Mouse (Mus musculus): ENCODE results near the gene Cd248. TPM values are rescaled to one million over a fixed set of nuclear protein-coding genes. Genes with fewer than 3 reads are reported as not detected.
"Not testable (repeated sequence)": the region's sequence is repeated elsewhere in the genome, so short reads cannot be mapped to it uniquely, and the experiment has no call there.

The Cd248 gene
- polyA plus RNA-seq, 1 experiment from 2014 or later, result 24.2 TPM

GRCm38 (mm10) chr19:5082005-5082404 is 14.1 kb downstream of the Cd248 start:
- no peak overlapping the region for H3K27ac ChIP-seq (ENCODE audit: low read depth, low read length)
- whole genome bisulfite sequencing (ENCODE audit: insufficient replicate concordance), result 54% methylated on average over 18 of the region's 18 CpGs
- H3K36me3 ChIP-seq (ENCODE audit: control insufficient read depth, insufficient read depth, low read length), result no peaks in the 10 kb centered on the region
- H3K4me1 ChIP-seq (ENCODE audit: control insufficient read depth, insufficient read depth, low read length), result peaks cover 7% of the 10 kb centered on the region
- ATAC-seq (replicated peaks; ENCODE audit: insufficient number of reproducible peaks, low FRiP score, low TSS enrichment), result no peak
- no peak overlapping the region for H3K4me3 ChIP-seq (ENCODE audit: low read depth, low read length)
- H3K4me2 ChIP-seq, result no peak overlapping the region
- peaks cover 68% of the 10 kb centered on the region for H3K27me3 ChIP-seq (ENCODE audit: control insufficient read depth, insufficient read depth, low read length)
- H3K9me3 ChIP-seq (replicated peaks; ENCODE audit: control insufficient read depth, low read length), result no peaks in the 10 kb centered on the region
- no peak overlapping the region for H3K9ac ChIP-seq (ENCODE audit: low read depth, low read length)

- Histone ChIP-seq H3K9ac (ENCODE audit: low read depth, low read length) (no peak overlapping the region), H3K36me3 (ENCODE audit: control insufficient read depth, insufficient read depth, low read length) (no peaks in the 10 kb centered on the region), H3K27me3 (ENCODE audit: control insufficient read depth, insufficient read depth, low read length) (peaks cover 68% of the 10 kb centered on the region), H3K27ac (ENCODE audit: low read depth, low read length) (no peak overlapping the region), H3K4me3 (ENCODE audit: low read depth, low read length) (no peak overlapping the region), H3K9me3 (replicated peaks; ENCODE audit: control insufficient read depth, low read length) (no peaks in the 10 kb centered on the region), H3K4me1 (ENCODE audit: control insufficient read depth, insufficient read depth, low read length) (peaks cover 10% of the 10 kb centered on the region), H3K4me2 (no peak overlapping the region)
- ATAC-seq (replicated peaks; ENCODE audit: insufficient number of reproducible peaks, low FRiP score, low TSS enrichment), result no peak
- 54% methylated on average over 24 of the region's 24 CpGs for WGBS (ENCODE audit: insufficient replicate concordance)
Measured at GRCm38 (mm10) chr19:5082596-5082995, 14.7 kb downstream of the Cd248 start.

- peak overlapping the region; percentile 50 for H3K4me3 ChIP-seq (ENCODE audit: low read depth, low read length)
Measured at GRCm38 (mm10) chr19:5083961-5084833, 16.3 kb downstream of the Cd248 start.

GRCm38 (mm10) chr19:5084834-5085144 is 16.9 kb downstream of the Cd248 start:
- WGBS (ENCODE audit: insufficient replicate concordance), result 3% methylated on average over 12 of the region's 15 CpGs
- peak overlapping the region; percentile 50 for H3K4me3 ChIP-seq (ENCODE audit: low read depth, low read length)
- peaks cover 67% of the 10 kb centered on the region for H3K27me3 ChIP-seq (ENCODE audit: control insufficient read depth, insufficient read depth, low read length)
- H3K9me3 ChIP-seq (replicated peaks; ENCODE audit: control insufficient read depth, low read length), result no peaks in the 10 kb centered on the region
- no peak overlapping the region for H3K9ac ChIP-seq (ENCODE audit: low read depth, low read length)
- ATAC-seq (replicated peaks; ENCODE audit: insufficient number of reproducible peaks, low FRiP score, low TSS enrichment), result no peak
- no peak overlapping the region for H3K27ac ChIP-seq (ENCODE audit: low read depth, low read length)
- peak overlapping the region; percentile 80 for H3K4me2 ChIP-seq
- peaks cover 18% of the 10 kb centered on the region for H3K4me1 ChIP-seq (ENCODE audit: control insufficient read depth, insufficient read depth, low read length)
- H3K36me3 ChIP-seq (ENCODE audit: control insufficient read depth, insufficient read depth, low read length), result 0 out of 2 replicates have a peak, but pooled peaks cover under 1% of the 10 kb centered on the region

More at GRCm38 (mm10) chr19:5083961-5084833, 16.3 kb downstream of the Cd248 start:
- peaks cover 68% of the 10 kb centered on the region for H3K27me3 ChIP-seq (ENCODE audit: control insufficient read depth, insufficient read depth, low read length)
- H3K27ac ChIP-seq (ENCODE audit: low read depth, low read length), result no peak overlapping the region
- WGBS (ENCODE audit: insufficient replicate concordance), result 54% methylated on average over 3 of the region's 3 CpGs
- H3K9me3 ChIP-seq (replicated peaks; ENCODE audit: control insufficient read depth, low read length), result no peaks in the 10 kb centered on the region
- H3K4me1 ChIP-seq (ENCODE audit: control insufficient read depth, insufficient read depth, low read length), result peaks cover 15% of the 10 kb centered on the region
- ATAC-seq (replicated peaks; ENCODE audit: insufficient number of reproducible peaks, low FRiP score, low TSS enrichment), result no peak
- H3K4me2 ChIP-seq, result peak overlapping the region; percentile 80
- H3K9ac ChIP-seq (ENCODE audit: low read depth, low read length), result no peak overlapping the region
- H3K36me3 ChIP-seq (ENCODE audit: control insufficient read depth, insufficient read depth, low read length), result no peaks in the 10 kb centered on the region

- peak within 1 kb of the TSS; percentile 80 for H3K4me2 ChIP-seq
- H3K9me3 ChIP-seq (replicated peaks; ENCODE audit: control insufficient read depth, low read length), result no peaks in the 10 kb centered on the region
- under 1% methylated on average over 56 of the region's 69 CpGs for WGBS (ENCODE audit: insufficient replicate concordance)
- H3K27ac ChIP-seq (ENCODE audit: low read depth, low read length), result no peak within 1 kb of the TSS
- peak within 1 kb of the TSS; percentile 50 for H3K4me3 ChIP-seq (ENCODE audit: low read depth, low read length)
- peak within 1 kb of the TSS; percentile 11; the same call in 1 of the 2 replicates for H3K9ac ChIP-seq (ENCODE audit: low read depth, low read length)
- no peak for ATAC-seq (replicated peaks; ENCODE audit: insufficient number of reproducible peaks, low FRiP score, low TSS enrichment)
- peaks cover 18% of the 10 kb centered on the region for H3K4me1 ChIP-seq (ENCODE audit: control insufficient read depth, insufficient read depth, low read length)
- 0 out of 2 replicates have a peak, but pooled peaks cover 2% of the 10 kb centered on the region for H3K36me3 ChIP-seq (ENCODE audit: control insufficient read depth, insufficient read depth, low read length)
- H3K27me3 ChIP-seq (ENCODE audit: control insufficient read depth, insufficient read depth, low read length), result peaks cover 62% of the 10 kb centered on the region
Measured at GRCm38 (mm10) chr19:5085145-5085863, 17.4 kb downstream of the Cd248 start, which contains the start of gene Tmem151a. Gene Tmem151a (minus strand): TSS chr19:5085531.

- not testable (repeated sequence) for H3K27ac ChIP-seq (ENCODE audit: low read depth, low read length); ATAC-seq (replicated peaks; ENCODE audit: insufficient number of reproducible peaks, low FRiP score, low TSS enrichment); H3K4me3 ChIP-seq (ENCODE audit: low read depth, low read length); H3K4me2 ChIP-seq; H3K36me3 ChIP-seq (ENCODE audit: control insufficient read depth, insufficient read depth, low read length); H3K9me3 ChIP-seq (replicated peaks; ENCODE audit: control insufficient read depth, low read length); H3K9ac ChIP-seq (ENCODE audit: low read depth, low read length)
- Histone ChIP-seq H3K27me3 (ENCODE audit: control insufficient read depth, insufficient read depth, low read length) (peaks cover 50% of the 10 kb centered on the region), H3K4me1 (ENCODE audit: control insufficient read depth, insufficient read depth, low read length) (peaks cover 18% of the 10 kb centered on the region)
- WGBS (ENCODE audit: insufficient replicate concordance), result 51% methylated on average over 4 of the region's 4 CpGs
Measured at GRCm38 (mm10) chr19:5086533-5086932, 18.7 kb downstream of the Cd248 start.

- H3K9me3 ChIP-seq (replicated peaks; ENCODE audit: control insufficient read depth, low read length), result no peaks in the 10 kb centered on the region
- H3K9ac ChIP-seq (ENCODE audit: low read depth, low read length), result peak within 1 kb of the TSS; percentile 85
- peaks cover 34% of the 10 kb centered on the region for H3K27me3 ChIP-seq (ENCODE audit: control insufficient read depth, insufficient read depth, low read length)
- H3K27ac ChIP-seq (ENCODE audit: low read depth, low read length), result peak within 1 kb of the TSS; percentile 67
- H3K4me1 ChIP-seq (ENCODE audit: control insufficient read depth, insufficient read depth, low read length), result peaks cover 18% of the 10 kb centered on the region
- H3K4me3 ChIP-seq (ENCODE audit: low read depth, low read length), result peak within 1 kb of the TSS; percentile 90
- H3K4me2 ChIP-seq, result peak within 1 kb of the TSS; percentile 94
- under 1% methylated on average over 58 of the region's 58 CpGs for WGBS (ENCODE audit: insufficient replicate concordance)
- peaks cover 11% of the 10 kb centered on the region; the same call in 1 of the 2 replicates for H3K36me3 ChIP-seq (ENCODE audit: control insufficient read depth, insufficient read depth, low read length)
- peak; percentile 86 for ATAC-seq (replicated peaks; ENCODE audit: insufficient number of reproducible peaks, low FRiP score, low TSS enrichment)
Measured at GRCm38 (mm10) chr19:5087884-5088728, 20.2 kb downstream of the Cd248 start, which contains the start of gene Yif1a. Gene Yif1a (plus strand): TSS chr19:5088538.

GRCm38 (mm10) chr19:5089324-5089723 is 21.4 kb downstream of the Cd248 start:
- Histone ChIP-seq H3K4me1 (ENCODE audit: control insufficient read depth, insufficient read depth, low read length) (peaks cover 23% of the 10 kb centered on the region), H3K9me3 (replicated peaks; ENCODE audit: control insufficient read depth, low read length) (no peaks in the 10 kb centered on the region), H3K27ac (ENCODE audit: low read depth, low read length) (no peak overlapping the region), H3K4me2 (peak overlapping the region; percentile 94), H3K27me3 (ENCODE audit: control insufficient read depth, insufficient read depth, low read length) (peaks cover 22% of the 10 kb centered on the region), H3K4me3 (ENCODE audit: low read depth, low read length) (peak overlapping the region; percentile 90; the same call in 1 of the 2 replicates), H3K9ac (ENCODE audit: low read depth, low read length) (no peak overlapping the region), H3K36me3 (ENCODE audit: control insufficient read depth, insufficient read depth, low read length) (peaks cover 12% of the 10 kb centered on the region; the same call in 1 of the 2 replicates)
- no peak for ATAC-seq (replicated peaks; ENCODE audit: insufficient number of reproducible peaks, low FRiP score, low TSS enrichment)
- WGBS (ENCODE audit: insufficient replicate concordance), result 89% methylated on average over 4 of the region's 4 CpGs
